Mouse (Mus musculus) lung, adult 2 months (tissue): Measurements from ENCODE around the gene Car10.

Source experiments
- CTCF ChIP-seq: fragments of 200-500 bp; IDR thresholded peaks from 2 replicates; pipeline ENCODE4 v1.5.1; 2011; ENCODE audit warnings: mild to moderate bottlenecking, low read length, control low read depth; ENCODE audit not compliant: insufficient read depth
- POLR2A ChIP-seq: fragments of 200-500 bp; IDR thresholded peaks from 2 replicates; pipeline ENCODE4 v1.6.1; 2011; ENCODE audit warnings: low read depth, mild to moderate bottlenecking, control low read depth, low read length, borderline replicate concordance; ENCODE audit errors: extremely low read depth

- TF ChIP-seq POLR2A (no peak), CTCF (no peak)
These were observed 490.0 kb downstream of the Car10 start for GRCm38 (mm10) chr11:93587788-93588187.
